Mouse (Mus musculus) E14TG2a.4 (cell line): ENCODE results near the gene Bhlhe23.

Experiments
- CTCF ChIP-seq: conservative IDR thresholded peaks from 2 replicates; pipeline ENCODE4 v1.5.1; 2014; ENCODE audit warnings: low read length
- NANOG ChIP-seq: IDR thresholded peaks from 2 replicates; pipeline ENCODE4 v1.6.1; 2014; ENCODE audit warnings: borderline replicate concordance, low read length, mixed read lengths

DNA sequence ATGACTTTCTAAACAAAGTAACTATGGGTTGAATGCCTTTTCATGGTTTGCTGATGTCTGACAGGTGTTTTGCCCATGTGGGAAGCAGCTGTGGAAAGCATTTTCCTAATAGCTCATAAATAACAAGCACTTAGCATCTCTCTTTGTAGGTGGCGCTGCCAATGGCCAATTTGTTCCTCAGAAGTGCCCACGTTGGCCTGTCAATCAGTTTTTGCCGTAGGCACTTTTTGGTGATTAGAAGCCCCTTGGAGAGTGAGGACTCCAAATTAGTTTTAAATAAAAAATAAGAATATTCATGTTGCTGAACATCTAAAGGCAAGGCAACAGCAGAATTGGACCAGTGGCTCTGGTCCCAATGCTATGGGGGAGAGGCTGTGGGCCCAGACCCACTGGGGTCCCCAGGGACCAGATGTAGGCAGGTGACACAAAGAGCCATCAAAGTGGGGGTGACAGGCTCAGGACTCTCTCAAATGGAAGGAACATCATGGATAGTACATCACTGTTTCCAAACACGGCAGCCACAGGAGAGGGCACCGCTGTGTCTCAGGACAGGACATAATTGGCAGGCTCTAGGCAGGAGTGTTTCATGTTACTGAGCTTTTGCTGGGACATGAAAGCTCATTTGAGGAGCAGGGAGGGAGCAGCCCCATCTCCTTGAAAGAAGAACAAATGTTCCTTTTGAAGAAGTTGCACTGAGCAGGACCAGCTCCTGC, 21.6 kb downstream of the Bhlhe23 start:
- no peak for TF ChIP-seq CTCF
- no peak for TF ChIP-seq NANOG
